Mouse (Mus musculus): ENCODE measurements around the gene Gm17720. TPM values are rescaled to one million over a fixed set of nuclear protein-coding genes. Genes with fewer than 3 reads are reported as not detected.

Gm17720 gene
- total RNA-seq (2023) = not detected

DNA sequence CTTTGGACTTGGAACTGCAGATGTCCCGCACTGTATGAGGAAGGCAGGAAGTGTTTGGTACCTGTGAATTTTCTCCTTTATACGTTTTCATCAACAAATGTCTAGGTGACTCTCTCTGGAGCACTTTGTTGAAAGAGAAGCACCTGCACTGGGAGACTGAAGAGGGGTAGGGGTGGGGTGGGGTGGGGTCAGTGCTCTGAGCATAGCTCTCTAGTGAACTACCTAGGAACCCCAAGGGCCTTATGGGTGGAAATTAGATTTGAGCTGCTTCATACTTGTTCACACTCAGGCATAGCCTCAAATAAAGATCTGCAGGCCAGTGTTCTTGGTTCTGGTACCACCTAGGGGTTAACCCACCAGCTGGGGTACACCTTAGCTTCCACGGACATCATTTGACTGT, at the start of gene Gm17720:
Gene Gm17720 (minus strand): TSS at position 101 of the 400 bp plus-strand sequence.

DNA sequence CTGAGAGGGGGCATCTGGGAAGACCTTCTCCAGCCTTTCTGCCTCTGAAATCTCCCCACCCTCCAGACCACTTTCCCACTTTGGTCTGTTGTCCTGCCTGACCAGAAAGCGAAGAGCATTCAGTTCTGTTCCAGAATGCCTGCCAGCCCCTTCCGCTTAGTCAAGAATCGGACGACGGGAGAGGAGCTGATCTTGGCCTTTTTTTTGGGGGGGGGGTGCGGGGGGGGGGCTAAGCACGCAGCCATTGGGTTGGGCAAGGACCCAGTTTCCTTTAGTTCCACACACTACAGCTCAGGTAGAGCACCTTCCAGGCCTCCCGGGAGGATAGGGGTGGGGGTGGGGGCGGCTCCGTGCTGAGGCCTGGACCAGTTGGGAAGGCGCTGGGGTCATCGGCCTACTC, 1.6 kb downstream of the Gm17720 start, which contains the start of gene Gm21964:
Gene Gm21964 (plus strand): TSS at position 301 of the 400 bp plus-strand sequence.

DNA sequence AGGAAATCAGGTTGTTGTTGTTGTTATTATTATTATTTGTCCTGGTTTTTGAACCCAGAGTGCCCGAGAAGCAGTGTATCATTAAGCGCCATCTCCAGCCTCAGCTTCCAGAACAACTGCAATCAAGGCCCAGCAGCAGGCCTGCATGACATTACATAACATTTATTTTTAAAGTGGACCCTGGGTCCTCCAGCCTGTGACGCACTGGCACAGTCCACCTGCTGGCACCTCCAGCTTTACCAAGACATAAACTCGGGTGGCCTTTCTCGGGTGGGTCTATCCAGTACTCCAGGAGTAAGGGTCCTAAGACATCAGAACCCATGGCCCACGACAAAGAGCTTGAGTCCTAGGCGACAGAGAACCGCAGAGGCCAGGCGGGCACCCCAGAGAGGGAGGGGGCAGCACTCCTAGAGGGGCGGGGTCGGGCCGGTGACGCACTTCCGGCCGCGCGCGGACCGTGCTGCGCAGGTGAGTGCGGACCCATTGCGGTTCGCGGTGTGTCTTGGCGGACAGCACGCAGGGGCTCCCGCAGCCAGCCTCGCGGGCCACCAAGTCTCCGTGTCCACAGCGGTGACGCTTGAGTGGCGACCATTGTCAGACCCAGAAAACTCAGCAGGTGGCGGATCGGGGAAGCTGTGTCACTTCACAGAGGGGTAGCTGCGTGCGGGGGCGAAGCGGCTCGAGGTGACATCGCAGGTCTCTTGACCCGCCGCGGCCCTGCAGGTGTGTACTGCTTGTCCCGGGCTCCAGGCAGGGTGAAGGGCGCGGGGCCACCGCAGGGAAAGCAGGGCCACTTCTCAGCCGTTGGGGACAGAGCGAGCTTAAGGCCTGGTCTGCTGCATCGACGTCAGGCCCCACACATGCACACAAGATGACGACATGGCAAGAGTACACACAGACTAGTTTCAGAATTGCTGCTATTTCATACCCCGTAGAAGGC, 23.0 kb downstream of the Gm17720 start, which contains the start of gene Zfp612:
Gene Zfp612 (plus strand): TSS at position 465 of the 940 bp plus-strand sequence.

DNA sequence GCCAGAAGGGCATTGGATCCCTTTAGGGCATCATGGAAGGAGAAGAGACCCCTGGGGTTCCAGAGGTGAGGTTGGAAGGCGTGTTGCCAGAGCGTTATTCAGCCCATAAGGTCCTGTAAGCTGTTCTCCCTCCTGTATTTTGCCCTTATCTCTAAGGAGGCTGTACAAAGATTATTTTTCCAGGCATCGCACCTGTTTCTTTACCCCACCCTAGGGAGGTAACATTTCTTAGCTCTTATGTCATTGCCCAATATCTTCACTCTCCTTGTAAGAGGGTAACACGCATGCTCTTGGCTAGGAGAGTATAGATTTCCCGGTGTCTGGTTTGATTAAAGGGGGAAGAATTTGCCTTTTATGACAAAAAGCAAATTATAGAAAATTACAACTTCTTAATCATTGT, 62.9 kb downstream of the Gm17720 start, which contains the start of gene Chst4:
Gene Chst4 (minus strand): TSS at position 82 of the 400 bp plus-strand sequence.

Other genes starting within 250 kb of the Gm17720 start
- gene Phlpp2, start 234.2 kb downstream of the Gm17720 start, total RNA-seq (2023) = 1 to 10 TPM; 6.6 to 6.9 TPM
- gene Marveld3, start 140.6 kb downstream of the Gm17720 start, total RNA-seq (2023) = not detected
- gene Tat, start 112.3 kb downstream of the Gm17720 start, total RNA-seq (2023) = not detected
- not detected for gene Chst4, start 63.0 kb downstream of the Gm17720 start, total RNA-seq (2023)
- gene Zfp612, start 23.0 kb downstream of the Gm17720 start, total RNA-seq (2023) = not detected
- not detected for gene Gm21964, start 1.5 kb downstream of the Gm17720 start, total RNA-seq (2023)
- gene Calb2, start 65.5 kb upstream of the Gm17720 start, total RNA-seq (2023) = not detected
- 1 to 10 TPM; 2.7 to 3.4 TPM for gene Cmtr2, start 112.9 kb upstream of the Gm17720 start, total RNA-seq (2023)
- not detected for gene Hydin, start 164.2 kb upstream of the Gm17720 start, total RNA-seq (2023)

All from neutrophil, adult 59 days (primary cell).